Mouse (Mus musculus): ENCODE measurements around the gene Aspg.

The Aspg gene

GRCm38 (mm10) chr12:112151244-112151979 is 44.9 kb downstream of the Aspg start:
- DNase-seq (ENCODE audit: low spot score) = peak; percentile 84

DNA sequence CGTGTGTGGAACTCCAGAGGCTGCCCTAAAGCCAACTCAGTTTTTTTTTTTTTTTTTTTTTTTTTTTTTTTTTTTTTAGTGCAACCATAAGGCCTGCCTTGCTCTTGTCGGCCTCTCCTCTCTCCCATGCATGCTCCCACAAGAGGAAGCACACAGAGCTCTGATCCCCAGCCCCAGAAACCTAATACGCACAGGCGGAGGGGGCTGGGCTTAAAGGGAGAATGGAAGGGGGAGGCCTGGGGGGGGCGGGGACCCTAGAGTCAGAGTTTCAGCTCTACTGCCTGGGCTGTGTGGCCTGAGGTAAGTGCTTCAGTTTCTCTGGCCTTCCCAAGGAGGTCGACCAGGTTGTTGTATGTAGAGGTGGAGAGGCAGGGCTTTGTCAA is 45.5 kb downstream of the Aspg start:
- DNase-seq (ENCODE audit: low spot score) = peak; percentile 50

DNA sequence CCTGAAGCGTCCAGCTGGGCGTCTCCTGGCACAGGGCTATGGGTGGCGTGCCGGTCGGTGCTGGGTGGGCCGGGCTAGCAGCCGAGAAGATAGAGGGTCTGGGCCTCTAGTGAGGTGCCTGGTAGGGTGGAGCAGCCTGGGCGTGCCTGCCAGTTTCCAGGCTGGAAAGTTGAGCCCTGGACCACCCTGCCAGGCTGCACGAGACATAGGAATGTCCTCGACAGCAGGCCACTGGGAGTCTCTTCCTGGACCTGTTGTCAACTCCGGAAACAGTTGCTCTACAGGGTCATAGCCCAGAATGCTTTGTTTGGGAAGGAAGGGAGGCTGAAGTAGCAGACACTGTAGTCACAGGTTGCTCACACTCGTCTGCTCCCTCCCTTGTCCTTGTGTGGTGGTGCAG is 47.1 kb downstream of the Aspg start:
- no peak for DNase-seq (ENCODE audit: low spot score)

- DNase-seq (ENCODE audit: low spot score) = no peak
These were observed 48.0 kb downstream of the Aspg start for GRCm38 (mm10) chr12:112154476-112154875.

DNA sequence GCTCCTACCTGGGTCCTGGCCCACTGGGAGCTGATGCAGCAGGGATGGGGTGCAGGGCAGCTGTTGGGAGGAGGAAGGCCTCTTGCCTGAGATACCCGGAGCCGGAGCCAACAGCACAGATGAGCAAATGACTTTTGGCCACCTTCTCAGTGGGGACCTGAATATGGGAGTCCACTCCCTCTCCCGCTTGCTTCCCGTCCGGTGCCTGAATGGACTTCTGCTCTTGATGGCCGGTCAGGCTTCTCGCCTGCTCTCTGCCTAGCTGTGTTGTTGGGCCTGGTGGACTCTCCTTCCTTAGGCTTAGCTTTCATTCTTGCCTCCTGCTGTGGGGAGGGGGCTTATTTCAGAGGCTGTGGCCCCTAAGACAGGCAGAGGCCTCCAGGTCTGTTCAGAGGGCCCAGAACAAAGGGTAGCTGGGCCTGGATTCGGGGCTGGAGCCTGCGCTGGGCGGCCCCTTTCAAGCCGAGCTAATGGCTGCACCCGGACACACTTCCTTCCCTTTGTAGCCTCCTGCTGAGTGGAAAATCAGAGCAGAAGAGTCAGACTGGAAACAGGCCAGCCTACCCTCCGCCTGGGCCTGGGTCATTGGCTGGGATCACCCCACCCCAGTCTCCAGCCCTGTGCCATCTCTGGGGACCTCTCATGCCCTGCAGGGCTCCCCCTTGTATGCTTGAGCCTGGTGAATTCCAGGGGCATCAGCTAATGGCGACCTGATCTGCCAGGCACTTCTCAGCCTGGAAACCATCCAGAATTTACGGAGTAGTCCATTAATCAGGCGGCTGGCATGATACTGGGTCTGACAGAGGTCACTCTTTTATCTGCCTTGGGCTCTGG is 49.0 kb downstream of the Aspg start:
- peak; percentile 39 for DNase-seq (ENCODE audit: low spot score)

DNA sequence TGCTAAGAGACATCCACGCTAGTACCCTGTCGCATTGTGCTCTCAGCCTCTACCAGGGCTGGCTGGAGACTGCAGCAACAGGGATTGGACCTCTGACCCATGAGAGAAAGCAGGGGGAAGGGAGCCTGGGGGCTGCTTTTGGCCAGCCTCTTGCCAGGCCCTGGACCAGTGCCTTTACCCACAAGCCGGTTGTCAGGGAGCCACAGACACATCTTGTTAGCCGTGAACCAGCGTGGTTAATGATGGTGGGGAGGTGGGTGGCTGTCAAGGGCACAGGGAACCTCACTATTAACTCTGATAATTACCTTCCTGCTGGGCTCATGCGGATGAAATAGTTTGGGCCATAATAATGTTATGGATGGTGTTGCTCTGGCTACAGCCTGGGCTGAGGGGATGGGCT is 50.3 kb downstream of the Aspg start:
- DNase-seq (ENCODE audit: low spot score) = no peak

DNA sequence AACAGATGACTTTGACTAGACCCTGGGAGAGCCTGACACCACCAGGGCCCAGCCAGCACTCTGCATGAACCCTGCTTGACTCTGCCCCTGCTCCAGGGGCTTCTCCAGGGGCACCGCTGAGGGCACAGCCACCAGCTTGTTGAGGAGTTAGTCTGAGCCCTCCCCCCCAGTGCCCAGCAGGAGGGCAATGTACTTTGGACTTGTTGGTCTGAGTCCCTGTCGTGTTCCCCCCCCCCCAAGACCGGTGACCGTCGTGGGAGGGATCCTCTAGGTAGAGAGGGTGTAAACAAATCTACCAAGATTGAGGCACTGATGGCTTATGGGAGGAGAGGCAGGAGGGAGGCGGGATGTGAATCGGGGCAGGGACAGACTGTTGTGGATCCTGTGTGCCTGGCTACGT is 51.8 kb downstream of the Aspg start:
- no peak for DNase-seq (ENCODE audit: low spot score)

DNA sequence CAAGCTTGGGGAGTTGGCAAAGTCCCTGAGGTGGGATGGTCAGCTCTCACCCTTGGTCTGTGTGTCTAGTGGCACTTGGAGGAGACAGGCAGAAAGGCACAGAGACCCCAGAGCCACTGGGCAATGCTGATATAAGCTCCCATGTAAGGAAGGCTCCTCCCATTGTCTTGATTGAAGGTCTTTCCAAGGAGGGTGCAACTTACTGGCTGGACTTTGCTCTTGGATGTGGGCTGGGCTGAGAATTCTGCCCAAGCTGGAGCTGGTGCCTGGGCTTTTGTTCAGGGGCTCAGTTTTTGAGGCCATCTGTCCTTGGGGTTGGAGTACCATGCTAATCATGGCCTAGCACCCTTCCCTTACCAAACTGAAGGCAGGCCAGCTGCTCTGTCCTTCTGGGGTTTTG is 52.3 kb downstream of the Aspg start:
- no peak for DNase-seq (ENCODE audit: low spot score)

- DNase-seq (ENCODE audit: low spot score) = peak; percentile 61
These were observed 57.7 kb downstream of the Aspg start for GRCm38 (mm10) chr12:112163981-112164839.

DNA sequence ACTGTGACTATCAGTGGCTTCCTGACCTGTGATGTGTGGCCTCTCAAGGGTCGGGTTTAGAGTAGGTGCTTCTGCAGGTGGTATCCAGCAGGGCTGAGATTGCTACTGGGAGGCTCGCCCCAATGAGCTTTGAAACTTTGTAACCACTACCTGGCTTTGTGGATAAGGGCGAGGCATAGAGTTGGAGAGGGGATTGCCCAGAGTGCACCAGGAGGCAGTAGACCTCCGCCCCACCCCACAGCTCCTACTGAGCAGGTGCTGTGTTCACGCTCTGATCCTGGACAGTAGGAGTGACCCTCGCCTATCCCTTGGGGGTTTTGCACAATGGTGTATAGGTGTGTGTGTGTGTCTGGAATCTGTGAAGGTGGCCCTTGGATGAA is 58.4 kb downstream of the Aspg start:
- no peak for DNase-seq (ENCODE audit: low spot score)

DNA sequence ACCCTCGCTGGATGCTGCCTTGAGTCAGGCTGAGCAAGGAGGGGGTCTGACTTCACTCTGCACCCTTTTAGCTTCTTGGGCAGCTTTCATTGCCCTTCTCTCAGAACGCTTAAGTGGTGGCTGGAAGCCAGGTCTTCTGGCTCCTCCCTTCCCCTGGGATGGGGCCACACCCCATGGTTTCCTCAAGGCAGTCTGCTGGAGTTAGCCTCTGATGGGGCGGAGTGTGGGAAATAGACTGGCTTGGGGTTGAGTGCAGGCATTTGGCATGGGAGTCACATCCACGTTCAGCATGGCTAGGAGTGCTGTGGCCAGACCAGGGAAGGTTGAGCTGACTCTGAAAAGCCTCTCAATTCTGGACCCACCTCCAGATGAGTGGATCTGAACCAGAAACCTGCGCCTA is 62.8 kb downstream of the Aspg start:
- no peak for DNase-seq (ENCODE audit: low spot score)

GRCm38 (mm10) chr12:112170671-112171574 is 64.4 kb downstream of the Aspg start:
- no peak for DNase-seq (ENCODE audit: low spot score)

DNA sequence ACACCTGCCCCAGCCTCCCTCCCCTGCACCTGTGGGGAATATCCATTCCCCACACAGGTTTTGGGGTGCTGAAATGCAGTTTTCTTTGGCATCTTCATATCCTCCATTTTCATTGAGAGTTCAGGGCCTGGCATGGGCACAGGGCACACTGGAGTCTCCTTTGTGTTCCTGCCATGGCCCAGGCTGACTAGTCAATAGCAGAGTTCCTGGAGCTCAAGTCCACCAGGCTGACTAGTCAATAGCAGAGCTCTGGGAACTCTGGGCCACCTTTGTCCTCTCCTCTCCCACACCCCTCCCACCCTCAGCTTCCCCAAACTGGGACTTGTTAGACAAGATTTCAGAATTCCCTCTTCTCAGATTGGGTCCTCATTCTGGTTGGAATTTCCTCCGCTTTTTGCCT is 65.2 kb downstream of the Aspg start:
- DNase-seq (ENCODE audit: low spot score) = peak; percentile 46

- no peak for DNase-seq (ENCODE audit: low spot score)
These were observed 65.7 kb downstream of the Aspg start for GRCm38 (mm10) chr12:112172214-112172613.

Data from embryo, embryonic 10 days (tissue).